Mouse (Mus musculus) lung, postnatal 0 days (tissue): ENCODE measurements around the gene Trim44. TPM values are rescaled to one million over a fixed set of nuclear protein-coding genes. Genes with fewer than 3 reads are reported as not detected.

Experiments used
- ATAC-seq: fragments of 200-750 bp; cut with Nextera tagmentation; 2 replicates; pipeline ENCODE4 v1.8.0; 2017; ENCODE audit warnings: moderate library complexity
- DNase-seq: peaks from one replicate; pipeline ENCODE4 v3.0.0-alpha.2; 2016; ENCODE audit warnings: low spot score
- H3K27ac ChIP-seq: fragments of 300-500 bp; sonication (generic); 2 replicates; pipeline ENCODE4 v1.5.1; 2014; ENCODE audit warnings: antibody characterized with exemption, mild to moderate bottlenecking, low read length, mixed read lengths
- H3K27me3 ChIP-seq: fragments of 300-500 bp; sonication (generic); replicated peaks from 2 replicates; pipeline ENCODE4 v1.6.1; 2014; ENCODE audit warnings: low read length, mixed read lengths; ENCODE audit not compliant: insufficient read depth
- H3K36me3 ChIP-seq: fragments of 300-500 bp; sonication (generic); 2 replicates; pipeline ENCODE4 v1.6.1; 2014; ENCODE audit warnings: low read length, mixed read lengths; ENCODE audit not compliant: insufficient read depth
- H3K4me1 ChIP-seq: fragments of 300-500 bp; sonication (generic); 2 replicates; pipeline ENCODE4 v1.6.1; 2014; ENCODE audit warnings: antibody characterized with exemption, low read depth, low read length, mixed read lengths; ENCODE audit not compliant: insufficient read depth
- H3K4me2 ChIP-seq: fragments of 300-500 bp; sonication (generic); replicated peaks from 2 replicates; pipeline ENCODE4 v1.6.1; 2014; ENCODE audit warnings: low read depth, mild to moderate bottlenecking, low read length, moderate library complexity, mixed read lengths
- H3K4me3 ChIP-seq: fragments of 300-500 bp; sonication (generic); 2 replicates; pipeline ENCODE4 v1.5.1; 2014; ENCODE audit warnings: low read depth, low read length
- H3K9ac ChIP-seq: fragments of 300-500 bp; sonication (generic); replicated peaks from 2 replicates; pipeline ENCODE4 v1.6.1; 2014; ENCODE audit warnings: low read depth, mild to moderate bottlenecking
- H3K9me3 ChIP-seq: fragments of 300-500 bp; sonication (generic); 2 replicates; pipeline ENCODE4 v1.6.1; 2016; ENCODE audit warnings: low read length, mixed read lengths
- CTCF ChIP-seq: IDR thresholded peaks from 2 replicates; pipeline ENCODE4 v1.5.1; 2016; ENCODE audit warnings: antibody characterized with exemption, mild to moderate bottlenecking
- EP300 ChIP-seq: IDR thresholded peaks from 2 replicates; pipeline ENCODE4 v1.6.1; 2016; ENCODE audit warnings: antibody characterized with exemption, mild to moderate bottlenecking, control low read depth
- WGBS: fragments of 180-500 bp; shearing (Covaris S2); extraction: QIAGEN DNeasy Blood & Tissue Kit; methylation state at CpG from one replicate; pipeline ENCODE4 v1.1.7; 2014; 5-methylcytosine and 5-hydroxymethylcytosine counted together
- polyA plus RNA-seq: library from polyadenylated mRNA; unstranded; fragments of >200 nt; fragmentation: Nextera tagmentation; extraction: Ambion mirVana; gene quantifications from 2 replicates; pipeline ENCODE4 v1.2.1, GENCODE M21; 2015

Gene Trim44
- polyA plus RNA-seq, 1 experiment from 2014 or later: 12.7 TPM

- 63% methylated on average over 13 of the region's 13 CpGs for WGBS
- no peaks in the 10 kb centered on the region for H3K36me3 ChIP-seq
Observed at GRCm38 (mm10) chr2:102267582-102268339, 139.9 kb downstream of the Trim44 start.

GRCm38 (mm10) chr2:102266911-102267310 lies 140.7 kb downstream of the Trim44 start:
- DNase-seq (peak; percentile 93), ATAC-seq (peak; percentile 96)
- TF ChIP-seq CTCF: no peak
- TF ChIP-seq EP300: peak; percentile 99
- H3K4me2 ChIP-seq: no peak overlapping the region
- no peaks in the 10 kb centered on the region for H3K36me3 ChIP-seq
- H3K4me3 ChIP-seq: no peak overlapping the region
- H3K9ac ChIP-seq: no peak overlapping the region
- no peaks in the 10 kb centered on the region for H3K27me3 ChIP-seq
- WGBS: 71% methylated on average over 3 of the region's 3 CpGs
- no peaks in the 10 kb centered on the region for H3K9me3 ChIP-seq
- no peaks in the 10 kb centered on the region for H3K4me1 ChIP-seq
- no peak overlapping the region for H3K27ac ChIP-seq

More at GRCm38 (mm10) chr2:102267582-102268339, 139.9 kb downstream of the Trim44 start:
- DNase-seq (no peak), ATAC-seq (no peak)
- H3K9me3 ChIP-seq: no peaks in the 10 kb centered on the region
- no peak overlapping the region for H3K9ac ChIP-seq
- no peaks in the 10 kb centered on the region for H3K27me3 ChIP-seq
- no peak overlapping the region for H3K4me2 ChIP-seq
- no peak overlapping the region for H3K4me3 ChIP-seq
- no peak overlapping the region for H3K27ac ChIP-seq
- H3K4me1 ChIP-seq: no peaks in the 10 kb centered on the region
- no peak for TF ChIP-seq CTCF
- no peak for TF ChIP-seq EP300

DNA sequence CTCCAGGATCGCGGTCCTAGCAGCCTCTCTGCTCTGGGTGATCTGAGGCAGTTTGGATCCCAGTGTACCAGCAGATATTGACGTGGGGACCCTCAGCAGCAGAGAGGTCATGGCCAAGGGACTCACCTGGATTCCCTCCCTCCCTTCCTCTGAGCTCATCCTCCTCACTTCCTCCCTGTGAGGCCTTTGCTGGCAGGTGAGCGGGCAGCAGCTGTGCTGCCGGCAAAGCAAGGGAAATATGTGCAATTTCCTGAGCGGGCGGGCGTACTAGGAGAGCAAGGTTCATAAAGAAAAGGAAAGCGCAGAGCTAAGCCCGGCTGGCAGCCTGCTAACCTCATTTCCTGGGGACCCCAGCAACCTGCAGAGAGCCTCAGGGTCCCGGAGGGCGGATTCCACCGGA lies 148.5 kb downstream of the Trim44 start:
- DNase-seq: peak; percentile 16
- no peak overlapping the region for H3K9ac ChIP-seq
- no peak; the same call in 1 of the 2 replicates for ATAC-seq
- H3K4me2 ChIP-seq: no peak overlapping the region
- 5% methylated on average over 13 of the region's 13 CpGs for WGBS
- no peaks in the 10 kb centered on the region for H3K27me3 ChIP-seq
- no peak overlapping the region for H3K27ac ChIP-seq
- H3K4me3 ChIP-seq: no peak overlapping the region
- no peaks in the 10 kb centered on the region for H3K9me3 ChIP-seq
- no peak for TF ChIP-seq CTCF
- no peak for TF ChIP-seq EP300
- no peaks in the 10 kb centered on the region for H3K36me3 ChIP-seq
- H3K4me1 ChIP-seq: peaks cover 8% of the 10 kb centered on the region; the same call in 1 of the 2 replicates

GRCm38 (mm10) chr2:102258682-102259081 lies 148.9 kb downstream of the Trim44 start:
- no peak for ATAC-seq

DNA sequence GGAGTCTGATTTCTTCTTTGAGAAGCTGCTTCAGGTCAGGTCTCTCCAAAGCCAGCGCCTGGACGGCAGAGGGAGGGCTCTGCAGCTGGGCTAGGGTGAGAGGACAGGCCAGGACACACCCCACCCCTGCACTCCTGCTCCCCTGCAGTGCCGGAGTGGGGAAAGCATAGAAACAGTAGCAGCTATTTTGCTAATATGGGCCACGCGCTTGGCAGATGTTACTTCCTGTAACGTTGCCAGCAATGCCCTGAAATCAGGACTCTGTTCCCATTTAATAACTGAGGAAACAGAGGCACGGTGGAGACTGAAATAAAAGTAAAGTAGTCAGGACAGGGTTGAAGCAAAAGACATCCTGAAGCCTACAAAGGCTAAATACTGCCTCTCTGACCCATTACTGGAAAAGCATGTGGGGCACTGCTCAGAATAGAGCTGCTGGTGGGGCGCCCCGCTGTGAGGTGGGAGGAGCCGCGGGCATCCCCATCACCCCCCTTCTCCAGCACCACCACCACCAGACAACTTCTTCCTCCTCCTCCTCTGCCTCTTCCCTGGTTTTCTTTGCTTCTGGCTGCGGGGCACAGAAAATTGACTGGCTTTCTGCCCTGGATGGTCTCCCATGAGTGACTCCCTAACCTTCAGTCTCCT lies 149.5 kb downstream of the Trim44 start:
- Histone ChIP-seq H3K27ac (no peak overlapping the region), H3K9me3 (no peaks in the 10 kb centered on the region), H3K36me3 (no peaks in the 10 kb centered on the region), H3K4me2 (peak overlapping the region; percentile 27; the same call in 1 of the 2 replicates), H3K4me1 (peaks cover 8% of the 10 kb centered on the region; the same call in 1 of the 2 replicates), H3K4me3 (no peak overlapping the region), H3K27me3 (no peaks in the 10 kb centered on the region), H3K9ac (no peak overlapping the region)
- DNase-seq: no peak
- WGBS: 11% methylated on average over 12 of the region's 12 CpGs
- no peak; the same call in 1 of the 2 replicates for TF ChIP-seq CTCF
- TF ChIP-seq EP300: no peak
- ATAC-seq: no peak; the same call in 1 of the 2 replicates

More at GRCm38 (mm10) chr2:102258682-102259081, 148.9 kb downstream of the Trim44 start:
- DNase-seq: no peak
- Histone ChIP-seq H3K36me3 (no peaks in the 10 kb centered on the region), H3K4me3 (no peak overlapping the region), H3K27ac (no peak overlapping the region), H3K9me3 (no peaks in the 10 kb centered on the region), H3K4me1 (peaks cover 8% of the 10 kb centered on the region; the same call in 1 of the 2 replicates), H3K4me2 (no peak overlapping the region), H3K27me3 (no peaks in the 10 kb centered on the region), H3K9ac (no peak overlapping the region)
- TF ChIP-seq CTCF: no peak
- no peak for TF ChIP-seq EP300
- WGBS: 16% methylated on average over 8 of the region's 8 CpGs

DNA sequence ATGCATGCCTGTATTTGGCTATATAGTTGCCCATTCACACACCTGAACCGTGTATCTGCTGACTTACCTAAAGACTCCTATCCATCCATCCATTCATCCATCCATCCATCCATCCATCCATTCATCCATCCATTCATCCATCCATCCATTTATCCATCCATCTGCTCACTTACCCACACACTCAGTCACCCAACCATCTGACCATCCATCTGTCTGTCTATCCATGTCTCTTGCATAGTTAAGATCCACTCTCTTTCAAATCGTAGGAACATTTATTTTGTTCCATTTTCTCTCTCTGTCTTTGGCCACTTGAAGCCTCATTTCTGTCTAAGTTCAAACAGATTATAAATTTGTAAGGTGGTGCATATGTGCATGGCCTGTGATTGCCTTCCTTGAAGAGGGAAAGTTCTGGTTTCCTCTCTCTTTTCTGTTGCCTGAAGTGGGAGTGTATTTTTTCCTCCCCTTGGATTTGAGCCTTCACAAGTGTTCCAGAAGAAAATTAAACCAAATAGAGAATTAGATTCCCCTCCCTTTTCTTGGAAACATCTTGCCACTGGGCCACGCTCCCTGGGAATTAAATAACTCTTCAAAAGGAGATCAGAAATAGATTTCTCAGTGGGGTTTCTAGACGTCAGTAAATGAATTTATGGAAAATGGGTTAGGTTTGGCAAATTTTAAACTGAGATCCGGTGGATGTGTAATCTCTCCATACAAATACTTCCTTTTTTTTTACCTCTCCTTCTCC lies 150.9 kb downstream of the Trim44 start:
- no peaks in the 10 kb centered on the region for H3K9me3 ChIP-seq
- no peak overlapping the region for H3K4me2 ChIP-seq
- H3K4me3 ChIP-seq: no peak overlapping the region
- no peaks in the 10 kb centered on the region for H3K36me3 ChIP-seq
- no peak overlapping the region for H3K27ac ChIP-seq
- DNase-seq (no peak), ATAC-seq (no peak)
- no peak overlapping the region for H3K9ac ChIP-seq
- H3K4me1 ChIP-seq: peaks cover 8% of the 10 kb centered on the region; the same call in 1 of the 2 replicates
- no peaks in the 10 kb centered on the region for H3K27me3 ChIP-seq
- 65% methylated on average over 5 of the region's 5 CpGs for WGBS
- no peak for TF ChIP-seq EP300
- TF ChIP-seq CTCF: no peak
